ENCODE assay signal across 12 mouse cellular contexts in the genomic region with DNA sequence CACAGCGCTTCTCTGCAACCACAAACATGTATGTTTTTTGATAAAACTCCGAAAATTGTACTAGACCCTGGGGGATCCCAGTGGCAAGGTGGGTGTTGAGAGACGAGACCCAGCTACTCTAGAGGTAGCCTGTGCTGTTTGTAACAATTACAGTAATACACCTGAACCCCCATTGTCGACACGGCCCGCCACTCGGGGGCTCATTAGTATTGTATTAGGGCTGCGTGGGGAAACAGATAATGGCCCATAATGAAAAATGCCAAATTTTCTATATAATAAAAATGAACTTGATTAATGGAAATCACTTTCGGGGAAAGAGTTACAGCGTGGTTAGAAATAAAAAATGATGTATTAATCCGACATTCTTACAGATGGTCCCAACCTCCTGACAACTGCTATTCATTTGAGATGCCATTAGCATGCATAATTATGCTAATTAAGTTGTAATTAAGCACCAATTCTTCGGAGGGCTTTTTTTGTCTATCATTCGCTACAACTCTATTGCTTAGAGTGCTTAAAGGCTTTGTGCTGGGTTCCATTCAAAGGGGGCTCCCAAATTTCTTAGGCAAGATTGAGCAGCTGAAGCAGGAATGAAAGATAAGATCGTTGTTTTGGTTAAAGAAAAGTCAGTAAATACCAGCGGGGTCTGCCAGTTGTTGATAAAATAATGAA.
DNase-seq lines count a peak whose midpoint lies in the region; ATAC-seq and TF ChIP-seq lines count a peak whose summit lies in the region.
"Had no signal": no experiment of that assay in that cellular context is flagged by ENCODE, and none has a peak within 500 bp of the region (broad histone marks: within the 10 kb centered on the region; RNA-seq: fewer than 3 reads in every experiment).

No protein-coding gene starts in this region.

- H3K9me3 ChIP-seq in forebrain, postnatal 0 days (ENCODE audit: low read length), result no peaks in the 10 kb centered on the region
- no peaks in the 10 kb centered on the region for H3K9me3 ChIP-seq in intestine, embryonic 16.5 days (ENCODE audit: control insufficient read depth, low read length)
- no peaks in the 10 kb centered on the region for H3K9me3 ChIP-seq in neural tube, embryonic 14.5 days (ENCODE audit: control insufficient read depth, low read length)

- no peak for TF ChIP-seq CTCF in layer of hippocampus, adult 2 months (conservative IDR thresholded peaks at IDR 0.05)
- no peak for TF ChIP-seq CTCF in forebrain, postnatal 0 days (IDR thresholded peaks at IDR 0.05; ENCODE audit: low read depth)

- no peak overlapping the region for H3K27ac ChIP-seq in layer of hippocampus, adult 2 months
- H3K27ac ChIP-seq in forebrain, postnatal 0 days (ENCODE audit: low read depth, low read length), result peak overlapping the region; percentile 69
- no peak overlapping the region for H3K27ac ChIP-seq in intestine, embryonic 16.5 days (ENCODE audit: low read length)
- no peak overlapping the region; the same call in 1 of the 2 replicates for H3K27ac ChIP-seq in neural tube, embryonic 14.5 days (ENCODE audit: low read depth, low read length)
- H3K27ac ChIP-seq: liver, embryonic 14.5 days; macrophage had no signal

- no peaks in the 10 kb centered on the region for H3K4me1 ChIP-seq in forebrain, postnatal 0 days (ENCODE audit: insufficient read depth)
- peaks cover 7% of the 10 kb centered on the region; the same call in 1 of the 2 replicates for H3K4me1 ChIP-seq in intestine, embryonic 16.5 days (ENCODE audit: control insufficient read depth, insufficient read depth, low read length)
- peaks cover 7% of the 10 kb centered on the region; the same call in 1 of the 2 replicates for H3K4me1 ChIP-seq in neural tube, embryonic 14.5 days (ENCODE audit: control insufficient read depth, insufficient read depth, low read length)

- peak overlapping the region; percentile 5; the same call in 1 of the 2 replicates for H3K4me3 ChIP-seq in layer of hippocampus, adult 2 months
- H3K4me3 ChIP-seq in forebrain, postnatal 0 days (ENCODE audit: low read depth, low read length), result peak overlapping the region; percentile 15
- no peak overlapping the region for H3K4me3 ChIP-seq in intestine, embryonic 16.5 days (ENCODE audit: low read length)
- peak overlapping the region; percentile 12; the same call in 1 of the 2 replicates for H3K4me3 ChIP-seq in neural tube, embryonic 14.5 days (ENCODE audit: low read depth, low read length)
- H3K4me3 ChIP-seq: erythroblast, embryonic 14.5 days had no signal

- no peak for DNase-seq in layer of hippocampus, adult 2 months (ENCODE audit: low spot score in 2 of 2)
- no peak for DNase-seq in layer of hippocampus, postnatal 14 days (ENCODE audit: low spot score in 2 of 2)
- peak; percentile 59 for DNase-seq in forebrain, postnatal 0 days
- DNase-seq in left cerebral cortex, postnatal 10 days (ENCODE audit: extremely low spot score in 1 of 2, low spot score in 2 of 2), result no peak
- DNase-seq: adrenal gland, postnatal 25 days; thymus, postnatal 36 days had no signal

- H3K4me2 ChIP-seq in forebrain, postnatal 0 days (ENCODE audit: low read depth), result peak overlapping the region; percentile 39
- H3K4me2 ChIP-seq in intestine, embryonic 16.5 days (ENCODE audit: low read depth, low read length), result no peak overlapping the region
- H3K4me2 ChIP-seq in neural tube, embryonic 14.5 days (ENCODE audit: low read depth, low read length), result peak overlapping the region; percentile 42

- H3K36me3 ChIP-seq in forebrain, postnatal 0 days (ENCODE audit: insufficient read depth), result no peaks in the 10 kb centered on the region
- no peaks in the 10 kb centered on the region for H3K36me3 ChIP-seq in intestine, embryonic 16.5 days (ENCODE audit: control insufficient read depth, insufficient read depth, low read length)
- no peaks in the 10 kb centered on the region for H3K36me3 ChIP-seq in neural tube, embryonic 14.5 days (ENCODE audit: control insufficient read depth, insufficient read depth, low read length)

- H3K27me3 ChIP-seq in forebrain, postnatal 0 days (ENCODE audit: insufficient read depth, low read length), result no peaks in the 10 kb centered on the region
- H3K27me3 ChIP-seq in intestine, embryonic 16.5 days (replicated peaks; ENCODE audit: control insufficient read depth, insufficient read depth, low read length), result no peaks in the 10 kb centered on the region
- H3K27me3 ChIP-seq in neural tube, embryonic 14.5 days (ENCODE audit: control insufficient read depth, insufficient read depth, low read length), result no peaks in the 10 kb centered on the region

- intact Hi-C loops in left cerebral cortex, postnatal 10 days (cut with DNase I), result no loop called here

- no peak overlapping the region for H3K9ac ChIP-seq in forebrain, postnatal 0 days
- peak overlapping the region; percentile 30; the same call in 1 of the 2 replicates for H3K9ac ChIP-seq in intestine, embryonic 16.5 days (ENCODE audit: low read depth, low read length)
- H3K9ac ChIP-seq in neural tube, embryonic 14.5 days (replicated peaks; ENCODE audit: low read depth, low read length), result no peak overlapping the region
- H3K9ac ChIP-seq: liver, embryonic 14.5 days had no signal

- 24% methylated on average over 15 of the region's 15 CpGs for WGBS in forebrain, postnatal 0 days
- WGBS in intestine, embryonic 16.5 days, result 77% methylated on average over 15 of the region's 15 CpGs
- WGBS in neural tube, embryonic 14.5 days, result 15% methylated on average over 15 of the region's 15 CpGs

- ATAC-seq in forebrain, postnatal 0 days, result peak; percentile 90
- no peak for ATAC-seq in intestine, embryonic 16.5 days
- peak; percentile 49; the same call in 1 of the 2 replicates for ATAC-seq in neural tube, embryonic 14.5 days (ENCODE audit: low read depth)
- ATAC-seq in erythroid progenitor cell, adult 5-6 weeks (replicated peaks; ENCODE audit: low FRiP score, poor library complexity, severe bottlenecking), result no peak

Comparison
In these comparisons a context has a peak if more than half of its experiments do, and no peak if none do; other contexts are left out.
1. ATAC-seq: peak in forebrain, postnatal 0 days (single experiment) and neural tube, embryonic 14.5 days (single experiment); none in intestine, embryonic 16.5 days (single experiment) and erythroid progenitor cell, adult 5-6 weeks (single experiment).